Mouse (Mus musculus) forebrain, postnatal 0 days (tissue): ENCODE results near the gene Tmem198. TPM values are rescaled to one million over a fixed set of nuclear protein-coding genes. Genes with fewer than 3 reads are reported as not detected.
A peak's percentile ranks its signal among the peaks of the same experiment; 100 is the strongest.

ENCODE experiments used
- ATAC-seq: fragments of 200-750 bp; cut with Nextera tagmentation; 2 replicates; pipeline ENCODE4 v1.8.0; 2017; ENCODE audit warnings: mild to moderate bottlenecking, moderate library complexity
- DNase-seq: peaks from one replicate; pipeline ENCODE4 v3.0.0-alpha.2; 2015
- H3K27ac ChIP-seq: fragments of 300-500 bp; sonication (generic); 2 replicates; pipeline ENCODE4 v1.5.1; 2014; ENCODE audit warnings: low read depth, mild to moderate bottlenecking, antibody characterized with exemption, low read length, moderate library complexity, mixed read lengths
- H3K27me3 ChIP-seq: fragments of 300-500 bp; sonication (generic); 2 replicates; pipeline ENCODE4 v1.6.1; 2014; ENCODE audit warnings: mild to moderate bottlenecking, low read length, mixed read lengths; ENCODE audit not compliant: insufficient read depth
- H3K36me3 ChIP-seq: fragments of 300-500 bp; sonication (generic); 2 replicates; pipeline ENCODE4 v1.6.1; 2014; ENCODE audit warnings: mild to moderate bottlenecking, moderate library complexity; ENCODE audit not compliant: insufficient read depth
- H3K4me1 ChIP-seq: fragments of 300-500 bp; sonication (generic); 2 replicates; pipeline ENCODE4 v1.6.1; 2014; ENCODE audit warnings: antibody characterized with exemption; ENCODE audit not compliant: insufficient read depth
- H3K4me2 ChIP-seq: fragments of 300-500 bp; sonication (generic); 2 replicates; pipeline ENCODE4 v1.6.1; 2014; ENCODE audit warnings: low read depth, mild to moderate bottlenecking, moderate library complexity
- H3K4me3 ChIP-seq: fragments of 300-500 bp; sonication (generic); 2 replicates; pipeline ENCODE4 v1.5.1; 2014; ENCODE audit warnings: low read depth, low read length, mixed read lengths
- H3K9ac ChIP-seq: fragments of 300-500 bp; sonication (generic); 2 replicates; pipeline ENCODE4 v1.6.1; 2014; ENCODE audit warnings: mild to moderate bottlenecking
- H3K9me3 ChIP-seq: fragments of 300-500 bp; sonication (generic); 2 replicates; pipeline ENCODE4 v1.6.1; 2016; ENCODE audit warnings: low read length
- CTCF ChIP-seq: sonication (generic); IDR thresholded peaks from 2 replicates; pipeline ENCODE4 v1.5.1; 2016; ENCODE audit warnings: antibody characterized with exemption, control low read depth, low read depth
- WGBS: fragments of 180-500 bp; shearing (Covaris S2); extraction: QIAGEN DNeasy Blood & Tissue Kit; methylation state at CpG from one replicate; pipeline ENCODE4 v1.1.7; 2014; 5-methylcytosine and 5-hydroxymethylcytosine counted together
- polyA plus RNA-seq: library from polyadenylated mRNA; unstranded; fragments of >200 nt; fragmentation: Nextera tagmentation; extraction: Ambion mirVana; gene quantifications from 2 replicates; pipeline ENCODE4 v1.2.1, GENCODE M21; 2015
- total RNA-seq: library from RNA; depleted of rRNA; stranded (reverse); fragments of >200 nt; gene quantifications from 2 replicates; pipeline ENCODE4 v1.2.3, GENCODE M21; 2014

Tmem198 gene
- total and polyA plus RNA-seq, 2 experiments from 2014 or later = 54.8 to 61.2 TPM

GRCm38 (mm10) chr1:75442811-75443210 is 36.5 kb upstream of the Tmem198 start:
- Histone ChIP-seq H3K4me1 (peaks cover 14% of the 10 kb centered on the region), H3K4me2 (no peak overlapping the region), H3K9ac (no peak overlapping the region), H3K9me3 (no peaks in the 10 kb centered on the region), H3K36me3 (peaks cover 7% of the 10 kb centered on the region), H3K4me3 (no peak overlapping the region), H3K27me3 (peaks cover 18% of the 10 kb centered on the region; the same call in 1 of the 2 replicates), H3K27ac (peak overlapping the region; percentile 50; the same call in 1 of the 2 replicates)
- WGBS = 23% methylated on average over 8 of the region's 8 CpGs
- DNase-seq = no peak
- no peak for TF ChIP-seq CTCF
- no peak for ATAC-seq

GRCm38 (mm10) chr1:75443247-75444024 is 35.9 kb upstream of the Tmem198 start:
- Histone ChIP-seq H3K9me3 (no peaks in the 10 kb centered on the region), H3K9ac (0 out of 2 replicates have a peak overlapping the region, but pooled peaks have one; percentile 14), H3K4me3 (no peak overlapping the region), H3K27me3 (peaks cover 18% of the 10 kb centered on the region), H3K4me2 (no peak overlapping the region), H3K4me1 (peaks cover 14% of the 10 kb centered on the region), H3K27ac (peak overlapping the region; percentile 50; the same call in 1 of the 2 replicates), H3K36me3 (peaks cover 7% of the 10 kb centered on the region)
- no peak for TF ChIP-seq CTCF
- peak; percentile 63 for ATAC-seq
- 14% methylated on average over 13 of the region's 13 CpGs for WGBS
- DNase-seq = peak; percentile 59

- WGBS = 37% methylated on average over 3 of the region's 3 CpGs
- no peak overlapping the region for H3K27ac ChIP-seq
- DNase-seq = no peak
Measured at GRCm38 (mm10) chr1:75444208-75444607, 35.1 kb upstream of the Tmem198 start.

GRCm38 (mm10) chr1:75445141-75445701 is 34.1 kb upstream of the Tmem198 start:
- no peak for TF ChIP-seq CTCF
- ATAC-seq (peak; percentile 19), DNase-seq (peak; percentile 51)
- WGBS = 11% methylated on average over 9 of the region's 9 CpGs
- H3K9ac ChIP-seq = 0 out of 2 replicates have a peak overlapping the region, but pooled peaks have one; percentile 22
- peaks cover 7% of the 10 kb centered on the region; the same call in 1 of the 2 replicates for H3K36me3 ChIP-seq
- H3K4me3 ChIP-seq = no peak overlapping the region
- H3K27me3 ChIP-seq = peaks cover 35% of the 10 kb centered on the region
- H3K4me1 ChIP-seq = peaks cover 19% of the 10 kb centered on the region
- H3K9me3 ChIP-seq = no peaks in the 10 kb centered on the region
- H3K4me2 ChIP-seq = peak overlapping the region; percentile 23
- no peak overlapping the region for H3K27ac ChIP-seq

More at GRCm38 (mm10) chr1:75444208-75444607, 35.1 kb upstream of the Tmem198 start:
- peaks cover 14% of the 10 kb centered on the region for H3K4me1 ChIP-seq
- peaks cover 25% of the 10 kb centered on the region for H3K27me3 ChIP-seq
- no peak for ATAC-seq
- no peak overlapping the region for H3K4me3 ChIP-seq
- H3K9me3 ChIP-seq = no peaks in the 10 kb centered on the region
- TF ChIP-seq CTCF = no peak
- peaks cover 7% of the 10 kb centered on the region for H3K36me3 ChIP-seq
- no peak overlapping the region for H3K4me2 ChIP-seq
- H3K9ac ChIP-seq = no peak overlapping the region

GRCm38 (mm10) chr1:75445751-75446611 is 33.4 kb upstream of the Tmem198 start:
- Histone ChIP-seq H3K9ac (no peak overlapping the region), H3K27ac (no peak overlapping the region), H3K4me2 (peak overlapping the region; percentile 23), H3K4me3 (no peak overlapping the region), H3K9me3 (no peaks in the 10 kb centered on the region), H3K4me1 (peaks cover 26% of the 10 kb centered on the region), H3K36me3 (0 out of 2 replicates have a peak, but pooled peaks cover 7% of the 10 kb centered on the region), H3K27me3 (peaks cover 38% of the 10 kb centered on the region)
- DNase-seq (peak; percentile 78), ATAC-seq (peak; percentile 50)
- TF ChIP-seq CTCF = peak; percentile 88
- 2% methylated on average over 22 of the region's 22 CpGs for WGBS

GRCm38 (mm10) chr1:75446656-75447055 is 32.7 kb upstream of the Tmem198 start:
- Histone ChIP-seq H3K9me3 (no peaks in the 10 kb centered on the region), H3K36me3 (0 out of 2 replicates have a peak, but pooled peaks cover 7% of the 10 kb centered on the region), H3K27ac (no peak overlapping the region), H3K4me2 (no peak overlapping the region), H3K4me1 (peaks cover 26% of the 10 kb centered on the region), H3K9ac (no peak overlapping the region), H3K4me3 (no peak overlapping the region), H3K27me3 (peaks cover 41% of the 10 kb centered on the region)
- DNase-seq (no peak), ATAC-seq (no peak)
- 6% methylated on average over 18 of the region's 20 CpGs for WGBS
- TF ChIP-seq CTCF = no peak
